Mouse (Mus musculus) small intestine, adult 2 months (tissue): ENCODE data around the gene Zfp617.

ENCODE experiments used
- CTCF ChIP-seq: fragments of 200-500 bp; IDR thresholded peaks from 2 replicates; pipeline ENCODE4 v1.5.1; 2012; ENCODE audit warnings: low read depth, mild to moderate bottlenecking, control low read depth, inconsistent platforms, low read length, moderate library complexity, mixed read lengths; ENCODE audit not compliant: insufficient replicate concordance, insufficient read length; ENCODE audit errors: extremely low read depth
- POLR2A ChIP-seq: fragments of 200-500 bp; IDR thresholded peaks from 2 replicates; pipeline ENCODE4 v1.6.1; 2012; ENCODE audit warnings: low read depth, mild to moderate bottlenecking, control low read depth, inconsistent platforms, low read length, moderate library complexity

DNA sequence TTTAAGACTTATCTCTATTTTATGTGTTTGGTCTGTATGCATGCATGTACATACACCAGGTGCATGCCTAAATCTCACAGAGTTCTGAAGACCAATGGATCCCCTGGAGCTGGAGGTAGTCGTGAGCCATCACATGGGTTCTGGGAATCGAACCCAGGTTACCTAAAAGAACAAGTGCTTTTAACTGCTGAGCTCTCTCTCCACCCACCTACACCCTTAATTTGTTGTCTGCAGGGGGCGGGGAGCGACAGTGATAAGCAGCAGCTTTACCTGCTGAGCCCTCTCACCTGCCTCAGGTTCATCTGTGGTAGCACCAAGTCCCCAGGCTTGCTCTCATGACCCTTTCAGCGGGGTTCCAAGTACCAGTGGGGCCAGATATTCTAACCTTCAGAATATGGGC is 53.4 kb downstream of the Zfp617 start:
- TF ChIP-seq CTCF (no peak), POLR2A (no peak)
